Mouse (Mus musculus) CH12.LX (cell line): Measurements from ENCODE around the gene Mok. TPM values are rescaled to one million over a fixed set of nuclear protein-coding genes. Genes with fewer than 3 reads are reported as not detected.

Source experiments
- DNase-seq: peaks from one replicate; pipeline ENCODE4 v3.0.0-alpha.2; 2013; ENCODE audit errors: extremely low read depth
- H3K27ac ChIP-seq: 2 replicates; pipeline ENCODE4 v1.5.1; 2012; ENCODE audit warnings: low read depth, mild to moderate bottlenecking, control low read depth, moderate library complexity; ENCODE audit not compliant: insufficient read depth
- H3K27me3 ChIP-seq: replicated peaks from 2 replicates; pipeline ENCODE3; 2012; ENCODE audit warnings: inconsistent platforms
- H3K36me3 ChIP-seq, 2 experiments: replicated peaks in 1 of 2; 2 replicates each; pipeline versions ENCODE3 to v1.6.1; 2012; ENCODE audit warnings: inconsistent platforms in 1 of 2, low read length in 1 of 2, mild to moderate bottlenecking in 1 of 2, mixed read lengths in 1 of 2, moderate library complexity in 1 of 2; ENCODE audit not compliant: control insufficient read depth in 1 of 2, insufficient read depth in 1 of 2
- H3K4me1 ChIP-seq, 2 experiments: 2 replicates each; pipeline ENCODE4 v1.6.1; 2012; ENCODE audit warnings: inconsistent platforms in 1 of 2, moderate library complexity in 1 of 2; ENCODE audit not compliant: insufficient read depth in 2 of 2, control insufficient read depth in 1 of 2
- H3K4me2 ChIP-seq: 2 replicates; pipeline ENCODE4 v1.6.1; 2012; ENCODE audit warnings: low read depth, mild to moderate bottlenecking, control low read depth; ENCODE audit not compliant: poor library complexity, insufficient read depth, severe bottlenecking
- H3K4me3 ChIP-seq, 3 experiments: fragments of 150-350 bp in 1 of 3; sonication (generic) in 1 of 3; replicated peaks in 1 of 3; 2 replicates each; pipeline versions ENCODE3 to v1.5.1; 2011 to 2012; ENCODE audit warnings: low read depth in 2 of 3, low read length in 2 of 3, mild to moderate bottlenecking in 2 of 3, moderate library complexity in 2 of 3, control low read depth in 1 of 3, improper control_type of control experiment in 1 of 3, inconsistent platforms in 1 of 3, mixed read lengths in 1 of 3; ENCODE audit not compliant: poor library complexity in 1 of 3
- H3K79me2 ChIP-seq: replicated peaks from 2 replicates; pipeline ENCODE4 v1.6.1; 2012; ENCODE audit warnings: mild to moderate bottlenecking, moderate library complexity; ENCODE audit not compliant: control insufficient read depth, poor library complexity, insufficient read depth, severe bottlenecking; ENCODE audit errors: extremely low read depth
- H3K9ac ChIP-seq: 2 replicates; pipeline ENCODE4 v1.6.1; 2012; ENCODE audit warnings: low read depth, mild to moderate bottlenecking, control low read depth, moderate library complexity; ENCODE audit not compliant: insufficient read depth
- H3K9me3 ChIP-seq: replicated peaks from 2 replicates; pipeline ENCODE3; 2012; ENCODE audit warnings: low read length, inconsistent platforms, mixed read lengths
- BHLHE40 ChIP-seq: IDR thresholded peaks from 2 replicates; pipeline ENCODE4 v1.6.1; 2011; ENCODE audit warnings: mild to moderate bottlenecking, low read depth, low read length, improper control_type of control experiment
- CHD1 ChIP-seq: IDR thresholded peaks from 2 replicates; pipeline ENCODE4 v1.6.1; 2012; ENCODE audit warnings: low read depth, low read length, improper control_type of control experiment, inconsistent platforms
- CTCF ChIP-seq, 2 experiments: IDR thresholded peaks in 1 of 2; conservative IDR thresholded peaks in 1 of 2; 2 replicates each; pipeline ENCODE4 v1.5.1; 2011 to 2012; ENCODE audit warnings: low read depth in 2 of 2, low read length in 2 of 2, improper control_type of control experiment in 1 of 2, inconsistent platforms in 1 of 2, mild to moderate bottlenecking in 1 of 2, moderate library complexity in 1 of 2
- E2F4 ChIP-seq: IDR thresholded peaks from 2 replicates; pipeline ENCODE4 v1.6.1; 2011; ENCODE audit warnings: low read depth, low read length, improper control_type of control experiment; ENCODE audit not compliant: insufficient replicate concordance
- ELF1 ChIP-seq: IDR thresholded peaks from 2 replicates; pipeline ENCODE4 v1.6.1; 2014; ENCODE audit warnings: low read depth, mild to moderate bottlenecking, inconsistent platforms, low read length, improper control_type of control experiment
- JUN ChIP-seq: IDR thresholded peaks from 2 replicates; pipeline ENCODE4 v1.6.1; 2011; ENCODE audit warnings: low read depth, mild to moderate bottlenecking, low read length, improper control_type of control experiment, moderate library complexity; ENCODE audit not compliant: insufficient read depth
- KAT2A ChIP-seq: IDR thresholded peaks from 2 replicates; pipeline ENCODE4 v1.6.1; 2012; ENCODE audit warnings: low read length, improper control_type of control experiment, inconsistent platforms; ENCODE audit not compliant: insufficient replicate concordance
- MAZ ChIP-seq: IDR thresholded peaks from 2 replicates; pipeline ENCODE4 v1.6.1; 2012; ENCODE audit warnings: low read depth, mild to moderate bottlenecking, inconsistent platforms, low read length, improper control_type of control experiment, moderate library complexity
- MYC ChIP-seq: IDR thresholded peaks from 2 replicates; pipeline ENCODE4 v1.6.1; 2011; ENCODE audit warnings: low read depth, mild to moderate bottlenecking, improper control_type of control experiment, low read length
- NRF1 ChIP-seq: IDR thresholded peaks from 2 replicates; pipeline ENCODE4 v1.6.1; 2014; ENCODE audit warnings: low read depth, mild to moderate bottlenecking, inconsistent platforms, low read length, improper control_type of control experiment, moderate library complexity
- RCOR1 ChIP-seq: conservative IDR thresholded peaks from 2 replicates; pipeline ENCODE4 v1.6.1; 2012; ENCODE audit warnings: low read depth, mild to moderate bottlenecking, inconsistent platforms, low read length, improper control_type of control experiment
- SMC3 ChIP-seq: IDR thresholded peaks from 2 replicates; pipeline ENCODE4 v1.6.1; 2011; ENCODE audit warnings: low read depth, low read length, improper control_type of control experiment
- TBP ChIP-seq: conservative IDR thresholded peaks from 2 replicates; pipeline ENCODE4 v1.6.1; 2011; ENCODE audit warnings: low read depth, low read length, improper control_type of control experiment
- USF2 ChIP-seq: conservative IDR thresholded peaks from 2 replicates; pipeline ENCODE4 v1.6.1; 2011; ENCODE audit warnings: low read depth, low read length, improper control_type of control experiment
- ZKSCAN1 ChIP-seq: IDR thresholded peaks from 2 replicates; pipeline ENCODE4 v1.6.1; 2012; ENCODE audit warnings: low read depth, inconsistent platforms, low read length, improper control_type of control experiment, borderline replicate concordance
- ZMIZ1 ChIP-seq: IDR thresholded peaks from 2 replicates; pipeline ENCODE4 v1.6.1; 2012; ENCODE audit warnings: low read depth, mild to moderate bottlenecking, inconsistent platforms, low read length, improper control_type of control experiment
- dilution Hi-C: fragments of 300-500 bp; cut with MboI; formaldehyde crosslinking; loops from 2 replicates; pipeline ENCODE4 v1.14.3; 2020; ENCODE audit warnings: low sequenced_read_pairs; ENCODE audit not compliant: extremely low pct_unique_long_range_greater_than_20kb, extremely low pct_ligation_motif_present
- in situ Hi-C: fragments of 300-500 bp; cut with MboI; formaldehyde crosslinking; loops from 3 replicates; pipeline ENCODE4 v1.14.3; 2019; ENCODE audit warnings: low sequenced_read_pairs, low pct_ligation_motif_present, low pct_unique_long_range_greater_than_20kb, mixed read lengths
- polyA plus RNA-seq: library from polyadenylated mRNA; unstranded; fragments of >175 nt; gene quantifications from 2 replicates; pipeline ENCODE4 v1.2.1, GENCODE M21; 2012; ENCODE audit warnings: low read depth; ENCODE audit not compliant: insufficient read length
- total RNA-seq, 2 experiments: library from RNA; depleted of rRNA; stranded (reverse); fragments of 300-350 nt in 1 of 2; fragments of >200 nt in 1 of 2; gene quantifications; 2 replicates each; pipeline ENCODE4 v1.2.3; 2012 to 2014

Gene Mok
- total and polyA plus RNA-seq, 3 experiments, result 7.1 to 11.0 (median 9.8) TPM

DNA sequence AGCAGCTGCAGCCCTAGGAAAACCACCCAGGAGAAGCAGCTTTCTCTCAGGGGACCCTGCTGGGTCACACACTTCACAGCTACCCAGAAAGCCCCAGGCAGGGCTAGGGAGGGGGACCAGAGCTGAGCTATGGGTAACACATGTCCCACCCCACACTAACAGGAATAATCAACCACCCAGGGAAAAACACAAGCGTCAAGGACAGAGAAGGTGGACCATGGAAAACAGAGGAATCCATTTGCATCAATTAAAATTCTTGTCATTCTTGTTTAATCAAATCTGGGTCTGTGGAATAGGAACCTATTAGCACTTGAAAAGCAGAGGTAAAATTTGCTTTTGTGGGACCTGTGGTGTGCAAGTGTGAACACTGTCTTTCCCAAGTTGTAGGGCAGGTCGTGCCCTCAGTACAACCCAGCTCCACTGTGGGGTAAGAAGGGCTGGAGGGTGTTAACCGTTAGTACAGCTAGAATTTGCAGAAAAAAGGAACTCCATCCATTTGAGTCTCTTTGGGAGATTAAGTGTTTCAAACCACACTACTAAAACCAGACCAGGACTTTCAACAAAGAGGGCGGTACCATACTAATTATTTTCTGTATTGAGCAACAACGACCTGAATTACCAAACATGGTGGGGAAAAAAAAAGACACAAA is 3.4 kb downstream of the Mok start:
- dilution Hi-C loops (no loop called here), in situ Hi-C loops (no loop called here)
- Histone ChIP-seq H3K4me1 (peaks cover 0 to 28% of the 10 kb centered on the region in 2 experiments; a peak in 2 of 4 replicates), H3K9me3 (no peaks in the 10 kb centered on the region), H3K27ac (no peak overlapping the region), H3K4me3 (no peak overlapping the region), H3K79me2 (no peaks in the 10 kb centered on the region), H3K36me3 (no peaks in the 10 kb centered on the region), H3K9ac (no peak overlapping the region), H3K27me3 (peaks cover 10% of the 10 kb centered on the region), H3K4me2 (0 out of 2 replicates have a peak overlapping the region, but pooled peaks have one; percentile 4)
- TF ChIP-seq E2F4, result no peak
- no peak for TF ChIP-seq JUN
- TF ChIP-seq CTCF (conservative IDR thresholded peaks at IDR 0.05 in 1 of 2, IDR thresholded peaks at IDR 0.05 in 1 of 2; ENCODE audit: low read depth in 2 of 2, low read length in 2 of 2), result no peak
- no peak for TF ChIP-seq SMC3
- TF ChIP-seq KAT2A, result no peak
- TF ChIP-seq RCOR1, result no peak
- TF ChIP-seq CHD1, result no peak
- TF ChIP-seq USF2, result no peak
- no peak for TF ChIP-seq NRF1
- TF ChIP-seq ZMIZ1, result no peak
- TF ChIP-seq MYC, result no peak
- TF ChIP-seq MAZ, result no peak
- DNase-seq, result no peak

DNA sequence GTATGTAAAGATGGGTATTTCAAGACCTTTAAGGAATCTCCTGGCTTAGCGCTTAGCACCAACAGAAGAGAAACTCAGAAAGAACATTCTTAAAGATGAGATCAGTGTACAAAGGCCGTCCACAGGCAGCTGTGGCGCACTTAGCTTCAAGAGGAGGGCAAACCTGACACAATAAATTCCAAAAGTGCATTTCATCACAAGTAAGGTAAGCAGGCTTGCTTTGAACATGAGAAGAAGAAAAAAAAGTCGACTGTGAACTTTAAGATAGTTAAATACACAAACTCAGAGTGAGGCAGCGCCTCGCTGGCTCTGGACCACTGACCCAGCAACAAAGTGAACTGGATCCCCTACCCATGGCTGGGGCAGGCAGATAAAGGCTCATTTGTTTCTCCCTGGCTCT is 4.0 kb downstream of the Mok start:
- dilution Hi-C loops, result no loop called here
- H3K4me1 ChIP-seq, result peaks cover 0 to 25% of the 10 kb centered on the region in 2 experiments; a peak in 2 of 4 replicates

DNA sequence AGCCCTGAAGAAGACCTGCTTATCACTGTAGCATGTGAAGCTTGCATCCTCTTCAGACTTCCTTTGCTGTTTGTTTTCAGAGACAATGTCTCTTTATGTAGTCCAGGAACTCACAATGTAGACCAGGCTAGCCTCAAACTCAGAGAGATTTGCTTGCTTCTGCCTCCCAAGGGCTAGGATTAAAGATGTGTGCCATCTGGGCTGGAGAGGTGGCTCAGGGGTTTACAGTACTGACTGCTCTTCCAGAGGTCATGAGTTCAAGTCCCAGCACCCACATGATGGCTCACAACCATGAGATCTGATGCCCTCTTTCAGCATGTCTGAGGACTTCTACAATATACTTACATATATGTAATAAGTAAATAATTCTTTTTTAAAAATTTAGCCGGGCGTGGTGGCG is 5.6 kb downstream of the Mok start:
- Histone ChIP-seq H3K4me1 (peaks cover 0 to 17% of the 10 kb centered on the region in 2 experiments; a peak in 2 of 4 replicates), H3K4me2 (no peak overlapping the region), H3K4me3 (no peak overlapping the region), H3K9me3 (no peaks in the 10 kb centered on the region), H3K27me3 (peaks cover 10% of the 10 kb centered on the region), H3K9ac (no peak overlapping the region), H3K36me3 (no peaks in the 10 kb centered on the region), H3K27ac (no peak overlapping the region), H3K79me2 (no peaks in the 10 kb centered on the region)
- in situ Hi-C loops (no loop called here), dilution Hi-C loops (no loop called here)
- TF ChIP-seq ELF1, result no peak
- peak; percentile 58; the same call in 1 of the 2 replicates for TF ChIP-seq TBP
- no peak for TF ChIP-seq BHLHE40
- TF ChIP-seq ZKSCAN1, result no peak
- no peak for DNase-seq

More for the DNA sequence above, 4.0 kb downstream of the Mok start:
- H3K79me2 ChIP-seq, result no peaks in the 10 kb centered on the region
- no peaks in the 10 kb centered on the region for H3K36me3 ChIP-seq
- no peaks in the 10 kb centered on the region for H3K9me3 ChIP-seq
- no peak overlapping the region for H3K27ac ChIP-seq
- H3K27me3 ChIP-seq, result peaks cover 10% of the 10 kb centered on the region
- in situ Hi-C loops, result no loop called here
- 0 out of 2 replicates have a peak overlapping the region, but pooled peaks have one; percentile 4 for H3K4me2 ChIP-seq
- DNase-seq, result no peak
- no peak overlapping the region for H3K4me3 ChIP-seq
- TF ChIP-seq ZMIZ1, result no peak
- no peak overlapping the region for H3K9ac ChIP-seq
